Mouse (Mus musculus): ENCODE measurements at regions not wholly inside any gene's neighbourhood (a gene's known extent, or its start where the extent isn't known, plus 50 kb on each side); places are given as distances from the start of the nearest gene placed in this dataset.

GRCm38 (mm10) chr3:128665184-128665583 lies 534.5 kb upstream of the Pitx2 start:
- TF ChIP-seq POLR2A (IDR thresholded peaks at IDR 0.05; ENCODE audit: borderline replicate concordance, control insufficient read depth, low read depth, low read length), result no peak
- no peak for TF ChIP-seq CTCF (IDR thresholded peaks at IDR 0.05; ENCODE audit: control insufficient read depth, insufficient read depth, low read length)
